Mouse (Mus musculus) intestine, embryonic 14.5 days (tissue): ENCODE results near the gene Frmd8. TPM values are rescaled to one million over a fixed set of nuclear protein-coding genes. Genes with fewer than 3 reads are reported as not detected.
"Not testable (repeated sequence)": the region's sequence is repeated elsewhere in the genome, so short reads cannot be mapped to it uniquely, and the experiment has no call there.

Experiments
- ATAC-seq: fragments of 200-750 bp; cut with Nextera tagmentation; replicated peaks from 2 replicates; pipeline ENCODE4 v1.8.0; 2017; ENCODE audit warnings: low read depth, moderate number of reproducible peaks, moderate TSS enrichment, moderate library complexity; ENCODE audit not compliant: low FRiP score, low TSS enrichment
- DNase-seq: peaks from one replicate; pipeline ENCODE4 v3.0.0-alpha.2; 2018; ENCODE audit warnings: low spot score
- H3K27ac ChIP-seq: fragments of 300-500 bp; sonication (generic); 2 replicates; pipeline ENCODE4 v1.5.1; 2014; ENCODE audit warnings: low read depth, mild to moderate bottlenecking, control low read depth
- H3K27me3 ChIP-seq: fragments of 300-500 bp; sonication (generic); replicated peaks from 2 replicates; pipeline ENCODE4 v1.6.1; 2014; ENCODE audit warnings: low read length, control low read depth; ENCODE audit not compliant: control insufficient read depth, insufficient read depth
- H3K36me3 ChIP-seq: fragments of 300-500 bp; sonication (generic); 2 replicates; pipeline ENCODE4 v1.6.1; 2014; ENCODE audit warnings: low read length, control low read depth; ENCODE audit not compliant: control insufficient read depth, insufficient read depth
- H3K4me1 ChIP-seq: fragments of 300-500 bp; sonication (generic); replicated peaks from 2 replicates; pipeline ENCODE4 v1.6.1; 2014; ENCODE audit warnings: low read length, control low read depth, mixed read lengths; ENCODE audit not compliant: control insufficient read depth, insufficient read depth
- H3K4me2 ChIP-seq: fragments of 300-500 bp; sonication (generic); 2 replicates; pipeline ENCODE4 v1.6.1; 2014; ENCODE audit warnings: low read length
- H3K4me3 ChIP-seq: fragments of 300-500 bp; sonication (generic); 2 replicates; pipeline ENCODE4 v1.5.1; 2014; ENCODE audit warnings: low read depth, low read length, control low read depth, mixed read lengths
- H3K9ac ChIP-seq: fragments of 300-500 bp; sonication (generic); 2 replicates; pipeline ENCODE4 v1.6.1; 2014; ENCODE audit warnings: mild to moderate bottlenecking, low read length
- H3K9me3 ChIP-seq: fragments of 300-500 bp; sonication (generic); 2 replicates; pipeline ENCODE4 v1.6.1; 2016; ENCODE audit warnings: low read length, control low read depth; ENCODE audit not compliant: control insufficient read depth
- WGBS: fragments of 180-500 bp; shearing (Covaris S2); extraction: QIAGEN DNeasy Blood & Tissue Kit; methylation state at CpG from one replicate; pipeline ENCODE4 v1.1.7; 2014; 5-methylcytosine and 5-hydroxymethylcytosine counted together
- polyA plus RNA-seq: library from polyadenylated mRNA; unstranded; fragments of >200 nt; fragmentation: Nextera tagmentation; extraction: Ambion mirVana; gene quantifications from 2 replicates; pipeline ENCODE4 v1.2.1, GENCODE M21; 2014

Gene Frmd8
- polyA plus RNA-seq, 1 experiment from 2014 or later: 18.9 TPM

GRCm38 (mm10) chr19:5891521-5892258 is 16.6 kb upstream of the Frmd8 start:
- no peak overlapping the region for H3K4me3 ChIP-seq
- H3K27me3 ChIP-seq: no peaks in the 10 kb centered on the region
- H3K27ac ChIP-seq: no peak overlapping the region
- H3K9me3 ChIP-seq: no peaks in the 10 kb centered on the region
- no peak for DNase-seq
- WGBS: 95% methylated on average over 12 of the region's 12 CpGs
- H3K9ac ChIP-seq: no peak overlapping the region
- no peak for ATAC-seq
- H3K36me3 ChIP-seq: peaks cover 28% of the 10 kb centered on the region
- H3K4me2 ChIP-seq: no peak overlapping the region
- H3K4me1 ChIP-seq: peaks cover 6% of the 10 kb centered on the region

GRCm38 (mm10) chr19:5889211-5889610 is 14.1 kb upstream of the Frmd8 start:
- Histone ChIP-seq H3K9ac (no peak overlapping the region), H3K4me1 (peaks cover 6% of the 10 kb centered on the region), H3K4me3 (no peak overlapping the region), H3K4me2 (no peak overlapping the region), H3K27ac (no peak overlapping the region), H3K36me3 (peaks cover 9% of the 10 kb centered on the region; the same call in 1 of the 2 replicates), H3K9me3 (no peaks in the 10 kb centered on the region), H3K27me3 (no peaks in the 10 kb centered on the region)
- 41% methylated on average over 4 of the region's 4 CpGs for WGBS
- ATAC-seq (no peak), DNase-seq (no peak)

DNA sequence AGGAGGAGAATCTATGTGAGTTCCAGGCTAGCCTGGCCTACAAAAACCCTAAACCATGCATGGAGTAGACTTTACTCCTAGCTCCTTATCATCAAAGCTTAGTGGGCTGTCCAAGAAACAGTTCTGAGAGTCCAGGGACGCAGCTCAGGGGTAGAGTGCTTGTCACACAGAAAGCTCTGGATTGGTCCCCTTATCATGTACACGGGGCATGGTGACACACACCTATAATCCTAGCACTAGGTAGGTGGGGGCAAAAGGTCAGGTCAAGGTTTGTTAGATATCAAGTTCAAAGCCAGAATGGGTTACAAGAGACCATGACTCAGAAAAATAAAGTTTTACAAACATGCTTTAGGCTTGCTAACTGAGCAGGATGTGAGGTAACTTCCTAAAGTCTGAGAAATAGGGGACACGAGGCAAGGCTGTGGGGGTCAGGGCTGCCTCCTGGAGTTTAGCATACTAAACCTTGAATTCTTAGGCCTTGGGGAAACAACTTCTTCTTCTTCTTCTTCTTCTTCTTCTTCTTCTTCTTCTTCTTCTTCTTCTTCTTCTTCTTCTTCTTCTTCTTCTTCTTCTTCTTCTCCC is 12.3 kb upstream of the Frmd8 start:
- WGBS: 61% methylated on average over 3 of the region's 3 CpGs
- DNase-seq: no peak

DNA sequence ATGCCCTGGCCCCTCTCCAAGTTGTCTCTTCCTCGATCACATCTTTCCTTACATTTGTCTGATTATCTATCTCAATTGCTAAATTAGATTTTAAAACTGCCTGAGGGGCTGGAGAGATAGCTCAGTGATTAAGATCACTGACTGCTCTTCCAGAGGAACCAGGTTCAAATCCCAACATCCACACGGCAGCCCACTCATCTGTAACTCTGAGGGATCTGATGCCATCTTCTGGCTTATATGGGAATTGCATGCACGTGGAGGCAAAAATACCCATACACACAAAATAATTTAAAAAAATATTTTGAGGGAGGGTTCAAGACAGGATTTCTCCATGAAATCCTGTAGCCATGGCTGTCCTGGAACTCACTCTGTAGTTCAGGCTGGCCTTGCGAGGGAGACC is 10.8 kb upstream of the Frmd8 start:
- no peak overlapping the region for H3K4me2 ChIP-seq
- no peaks in the 10 kb centered on the region for H3K27me3 ChIP-seq
- DNase-seq (no peak), ATAC-seq (no peak)
- H3K9me3 ChIP-seq: no peaks in the 10 kb centered on the region
- no peak overlapping the region for H3K4me3 ChIP-seq
- WGBS: 61% methylated on average over 4 of the region's 4 CpGs
- no peaks in the 10 kb centered on the region for H3K36me3 ChIP-seq
- no peak overlapping the region for H3K27ac ChIP-seq
- H3K4me1 ChIP-seq: no peaks in the 10 kb centered on the region
- H3K9ac ChIP-seq: no peak overlapping the region

More for the DNA sequence above, 12.3 kb upstream of the Frmd8 start:
- Histone ChIP-seq H3K4me1 (no peaks in the 10 kb centered on the region), H3K27me3 (no peaks in the 10 kb centered on the region), H3K4me2 (no peak overlapping the region), H3K4me3 (no peak overlapping the region), H3K27ac (no peak overlapping the region), H3K9ac (no peak overlapping the region), H3K36me3 (peaks cover 5% of the 10 kb centered on the region; the same call in 1 of the 2 replicates), H3K9me3 (no peaks in the 10 kb centered on the region)
- no peak for ATAC-seq

DNA sequence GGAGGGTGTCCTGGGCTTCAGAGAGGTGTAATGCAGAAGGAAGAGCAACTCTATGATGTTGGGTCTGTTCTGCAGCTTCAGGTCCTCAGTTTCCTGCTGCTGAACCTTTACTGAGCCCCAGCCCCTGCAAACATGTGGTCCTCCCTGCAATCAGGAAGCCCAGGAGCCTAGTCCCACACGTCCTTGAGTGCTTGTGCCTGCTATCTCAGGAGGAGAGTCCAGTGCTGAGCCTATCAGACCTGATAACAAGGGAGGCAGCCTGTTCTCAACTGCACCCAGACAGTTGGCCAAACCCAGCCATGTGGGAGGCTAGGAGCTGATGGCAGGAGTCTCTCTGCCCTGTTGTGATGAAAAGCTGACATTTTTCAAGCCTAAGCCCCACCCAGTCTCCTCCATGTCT is 8.9 kb upstream of the Frmd8 start:
- Histone ChIP-seq H3K36me3 (no peaks in the 10 kb centered on the region), H3K4me1 (no peaks in the 10 kb centered on the region), H3K4me2 (no peak overlapping the region), H3K9ac (no peak overlapping the region), H3K9me3 (no peaks in the 10 kb centered on the region), H3K27ac (no peak overlapping the region), H3K27me3 (no peaks in the 10 kb centered on the region), H3K4me3 (no peak overlapping the region)
- DNase-seq: no peak
- WGBS: 23% methylated on average over 1 of the region's 1 CpGs
- no peak for ATAC-seq

DNA sequence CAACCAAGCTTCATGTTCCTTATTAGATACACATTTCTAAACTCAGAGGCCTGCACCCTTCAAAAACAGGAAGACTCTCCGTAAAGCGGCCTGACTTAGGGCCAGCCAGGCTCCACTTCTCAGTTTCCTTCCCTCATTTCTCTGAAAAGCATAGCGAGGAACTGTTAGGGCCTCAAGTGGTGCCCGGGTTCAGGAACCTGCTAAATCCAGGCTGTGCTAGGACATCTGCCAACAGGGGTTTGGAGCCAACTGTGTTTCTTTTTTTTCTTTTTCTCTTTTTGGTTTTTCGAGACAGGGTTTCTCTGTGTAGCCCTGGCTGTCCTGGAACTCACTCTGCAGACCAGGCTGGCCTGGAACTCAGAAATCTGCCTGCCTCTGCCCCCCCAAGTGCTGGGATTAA is 7.0 kb upstream of the Frmd8 start:
- H3K4me3 ChIP-seq: not testable (repeated sequence)
- 80% methylated on average over 5 of the region's 5 CpGs for WGBS

GRCm38 (mm10) chr19:5881155-5881554 is 6.1 kb upstream of the Frmd8 start:
- Histone ChIP-seq H3K9ac (no peak overlapping the region), H3K27ac (no peak overlapping the region), H3K4me2 (no peak overlapping the region), H3K4me1 (no peaks in the 10 kb centered on the region), H3K4me3 (no peak overlapping the region), H3K36me3 (no peaks in the 10 kb centered on the region), H3K9me3 (no peaks in the 10 kb centered on the region), H3K27me3 (no peaks in the 10 kb centered on the region)
- 90% methylated on average over 6 of the region's 6 CpGs for WGBS
- ATAC-seq (no peak), DNase-seq (no peak)

More for the DNA sequence above, 7.0 kb upstream of the Frmd8 start:
- H3K9ac ChIP-seq, H3K27me3 ChIP-seq, H3K27ac ChIP-seq, DNase-seq, H3K9me3 ChIP-seq, H3K4me1 ChIP-seq, H3K4me2 ChIP-seq, ATAC-seq, H3K36me3 ChIP-seq: not testable (repeated sequence)

DNA sequence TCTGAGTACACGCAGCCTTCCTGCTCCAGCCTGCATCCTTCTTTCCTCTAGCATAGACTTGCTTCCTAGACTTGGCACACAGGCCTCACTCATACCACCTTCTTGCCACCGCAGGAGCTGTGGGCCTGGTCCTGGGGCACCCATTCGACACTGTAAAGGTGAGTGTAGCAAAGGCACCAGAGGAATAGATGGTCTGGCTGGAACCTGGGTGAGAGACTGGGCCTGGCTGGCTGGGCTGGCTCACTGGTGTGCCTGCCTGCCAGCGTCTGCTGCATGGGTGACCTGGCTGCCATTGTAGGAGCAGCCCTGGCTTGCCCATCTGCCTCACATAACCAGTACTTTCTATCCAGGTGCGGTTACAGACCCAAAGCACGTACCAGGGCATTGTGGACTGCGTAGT is 4.7 kb upstream of the Frmd8 start:
- Histone ChIP-seq H3K36me3 (no peaks in the 10 kb centered on the region), H3K4me3 (no peak overlapping the region), H3K4me2 (no peak overlapping the region), H3K9me3 (no peaks in the 10 kb centered on the region), H3K9ac (no peak overlapping the region), H3K27me3 (no peaks in the 10 kb centered on the region), H3K4me1 (0 out of 2 replicates have a peak, but pooled peaks cover 4% of the 10 kb centered on the region), H3K27ac (no peak overlapping the region)
- 91% methylated on average over 7 of the region's 7 CpGs for WGBS
- DNase-seq: no peak
- ATAC-seq: no peak

DNA sequence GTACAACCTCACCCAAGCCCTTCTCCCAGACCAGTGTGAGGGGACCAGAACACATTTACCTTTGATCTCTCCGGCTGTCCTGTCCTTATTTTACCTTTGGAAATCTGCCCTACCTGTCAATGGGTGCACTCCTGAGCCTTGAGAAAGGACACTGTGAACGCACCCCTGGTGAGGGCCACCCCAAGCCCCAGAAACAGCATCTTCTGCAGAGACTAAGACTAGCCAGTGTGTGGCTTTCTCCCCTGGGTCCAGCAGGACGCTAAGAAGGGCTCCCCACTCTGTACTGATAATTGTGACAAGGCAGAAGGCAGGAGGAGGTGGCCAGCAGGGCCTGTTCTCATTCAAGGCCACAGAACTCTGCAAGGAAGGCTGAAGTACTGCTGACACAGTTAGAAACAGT is 3.8 kb upstream of the Frmd8 start:
- WGBS: 71% methylated on average over 3 of the region's 3 CpGs
- Histone ChIP-seq H3K4me3 (no peak overlapping the region), H3K4me1 (peaks cover 11% of the 10 kb centered on the region), H3K36me3 (no peaks in the 10 kb centered on the region), H3K9ac (no peak overlapping the region), H3K27me3 (no peaks in the 10 kb centered on the region), H3K9me3 (no peaks in the 10 kb centered on the region), H3K4me2 (no peak overlapping the region), H3K27ac (no peak overlapping the region)
- DNase-seq (no peak), ATAC-seq (no peak)
